Mouse (Mus musculus): ENCODE data around the gene Mycbpap. TPM values are rescaled to one million over a fixed set of nuclear protein-coding genes. Genes with fewer than 3 reads are reported as not detected.

The Mycbpap gene
- polyA plus RNA-seq, 1 experiment from 2014 or later, result 0.94 TPM

GRCm38 (mm10) chr11:94498093-94498996 is 23.2 kb downstream of the Mycbpap start:
- Histone ChIP-seq H3K27me3 (replicated peaks; ENCODE audit: control insufficient read depth, insufficient read depth, low read length) (0 out of 2 replicates have a peak, but pooled peaks cover 8% of the 10 kb centered on the region), H3K4me1 (replicated peaks; ENCODE audit: control insufficient read depth, insufficient read depth, low read length) (0 out of 2 replicates have a peak, but pooled peaks cover 5% of the 10 kb centered on the region), H3K9ac (ENCODE audit: low read depth, low read length) (no peak overlapping the region), H3K4me3 (ENCODE audit: low read depth, low read length) (no peak overlapping the region), H3K9me3 (ENCODE audit: control insufficient read depth) (no peaks in the 10 kb centered on the region), H3K4me2 (replicated peaks; ENCODE audit: low read depth) (peak overlapping the region; percentile 69), H3K36me3 (ENCODE audit: control insufficient read depth, insufficient read depth) (no peaks in the 10 kb centered on the region), H3K27ac (ENCODE audit: low read depth, low read length) (no peak overlapping the region)
- WGBS, result 26% methylated on average over 19 of the region's 19 CpGs
- TF ChIP-seq CTCF (IDR thresholded peaks at IDR 0.05; ENCODE audit: low read depth), result no peak
- 0 out of 2 replicates have a peak, but pooled peaks have one; percentile 14 for ATAC-seq

GRCm38 (mm10) chr11:94495415-94495814 is 26.1 kb downstream of the Mycbpap start:
- Histone ChIP-seq H3K9me3 (ENCODE audit: control insufficient read depth) (no peaks in the 10 kb centered on the region), H3K27me3 (replicated peaks; ENCODE audit: control insufficient read depth, insufficient read depth, low read length) (0 out of 2 replicates have a peak, but pooled peaks cover 5% of the 10 kb centered on the region), H3K4me1 (replicated peaks; ENCODE audit: control insufficient read depth, insufficient read depth, low read length) (0 out of 2 replicates have a peak, but pooled peaks cover 5% of the 10 kb centered on the region), H3K36me3 (ENCODE audit: control insufficient read depth, insufficient read depth) (no peaks in the 10 kb centered on the region), H3K4me3 (ENCODE audit: low read depth, low read length) (no peak overlapping the region), H3K27ac (ENCODE audit: low read depth, low read length) (no peak overlapping the region), H3K9ac (ENCODE audit: low read depth, low read length) (no peak overlapping the region), H3K4me2 (replicated peaks; ENCODE audit: low read depth) (no peak overlapping the region)
- no peak for ATAC-seq
- TF ChIP-seq CTCF (IDR thresholded peaks at IDR 0.05; ENCODE audit: low read depth), result no peak
- WGBS, result 73% methylated on average over 3 of the region's 3 CpGs

- ATAC-seq, result no peak
- no peak overlapping the region for H3K4me3 ChIP-seq (ENCODE audit: low read depth, low read length)
Measured at GRCm38 (mm10) chr11:94491749-94492099, 29.8 kb downstream of the Mycbpap start.

GRCm38 (mm10) chr11:94491035-94491748 is 30.4 kb downstream of the Mycbpap start:
- TF ChIP-seq CTCF (IDR thresholded peaks at IDR 0.05; ENCODE audit: low read depth), result peak; percentile 20
- ATAC-seq, result 0 out of 2 replicates have a peak, but pooled peaks have one; percentile 14
- 13% methylated on average over 54 of the region's 55 CpGs for WGBS
- H3K9ac ChIP-seq (ENCODE audit: low read depth, low read length), result peak overlapping the region; percentile 41
- no peaks in the 10 kb centered on the region for H3K4me1 ChIP-seq (replicated peaks; ENCODE audit: control insufficient read depth, insufficient read depth, low read length)
- peak overlapping the region; percentile 84 for H3K4me2 ChIP-seq (replicated peaks; ENCODE audit: low read depth)
- H3K4me3 ChIP-seq (ENCODE audit: low read depth, low read length), result peak overlapping the region; percentile 45
- H3K27me3 ChIP-seq (replicated peaks; ENCODE audit: control insufficient read depth, insufficient read depth, low read length), result peaks cover 5% of the 10 kb centered on the region; the same call in 1 of the 2 replicates
- H3K9me3 ChIP-seq (ENCODE audit: control insufficient read depth), result no peaks in the 10 kb centered on the region
- H3K36me3 ChIP-seq (ENCODE audit: control insufficient read depth, insufficient read depth), result no peaks in the 10 kb centered on the region
- no peak overlapping the region for H3K27ac ChIP-seq (ENCODE audit: low read depth, low read length)

More at GRCm38 (mm10) chr11:94491749-94492099, 29.8 kb downstream of the Mycbpap start:
- H3K27me3 ChIP-seq (replicated peaks; ENCODE audit: control insufficient read depth, insufficient read depth, low read length), result peaks cover under 1% of the 10 kb centered on the region; the same call in 1 of the 2 replicates
- no peak for TF ChIP-seq CTCF (IDR thresholded peaks at IDR 0.05; ENCODE audit: low read depth)
- peak overlapping the region; percentile 84 for H3K4me2 ChIP-seq (replicated peaks; ENCODE audit: low read depth)
- no peaks in the 10 kb centered on the region for H3K36me3 ChIP-seq (ENCODE audit: control insufficient read depth, insufficient read depth)
- no peaks in the 10 kb centered on the region for H3K4me1 ChIP-seq (replicated peaks; ENCODE audit: control insufficient read depth, insufficient read depth, low read length)
- no peaks in the 10 kb centered on the region for H3K9me3 ChIP-seq (ENCODE audit: control insufficient read depth)
- no peak overlapping the region for H3K9ac ChIP-seq (ENCODE audit: low read depth, low read length)
- H3K27ac ChIP-seq (ENCODE audit: low read depth, low read length), result no peak overlapping the region
- 69% methylated on average over 7 of the region's 7 CpGs for WGBS

- Histone ChIP-seq H3K4me3 (ENCODE audit: low read depth, low read length) (no peak overlapping the region), H3K27ac (ENCODE audit: low read depth, low read length) (no peak overlapping the region), H3K4me2 (replicated peaks; ENCODE audit: low read depth) (no peak overlapping the region), H3K4me1 (replicated peaks; ENCODE audit: control insufficient read depth, insufficient read depth, low read length) (no peaks in the 10 kb centered on the region), H3K9me3 (ENCODE audit: control insufficient read depth) (no peaks in the 10 kb centered on the region), H3K27me3 (replicated peaks; ENCODE audit: control insufficient read depth, insufficient read depth, low read length) (peaks cover 11% of the 10 kb centered on the region; the same call in 1 of the 2 replicates), H3K9ac (ENCODE audit: low read depth, low read length) (no peak overlapping the region), H3K36me3 (ENCODE audit: control insufficient read depth, insufficient read depth) (no peaks in the 10 kb centered on the region)
- ATAC-seq, result no peak
- TF ChIP-seq CTCF (IDR thresholded peaks at IDR 0.05; ENCODE audit: low read depth), result no peak
- whole genome bisulfite sequencing, result 39% methylated on average over 4 of the region's 4 CpGs
Measured at GRCm38 (mm10) chr11:94489745-94490144, 31.8 kb downstream of the Mycbpap start.

All from intestine, postnatal 0 days (tissue).